Mouse (Mus musculus) embryonic fibroblast, embryonic 13.5 days (primary cell): Measurements from ENCODE around the gene Mmp19. TPM values are rescaled to one million over a fixed set of nuclear protein-coding genes. Genes with fewer than 3 reads are reported as not detected.

Experiments used
- H3K27ac ChIP-seq: 2 replicates; pipeline ENCODE4 v1.5.1; 2012; ENCODE audit warnings: low read length, control low read depth, inconsistent platforms; ENCODE audit not compliant: insufficient read depth
- H3K4me1 ChIP-seq: 2 replicates; pipeline ENCODE4 v1.6.1; 2011; ENCODE audit warnings: low read length; ENCODE audit not compliant: control insufficient read depth, insufficient read depth
- H3K4me3 ChIP-seq: 2 replicates; pipeline ENCODE4 v1.5.1; 2011; ENCODE audit warnings: mild to moderate bottlenecking, control low read depth, low read length; ENCODE audit not compliant: insufficient read depth
- CTCF ChIP-seq: IDR thresholded peaks from 2 replicates; pipeline ENCODE4 v1.5.1; 2011; ENCODE audit warnings: mild to moderate bottlenecking, control low read depth, low read length, moderate library complexity, borderline replicate concordance; ENCODE audit not compliant: insufficient read depth
- POLR2A ChIP-seq: IDR thresholded peaks from 2 replicates; pipeline ENCODE4 v1.6.1; 2011; ENCODE audit warnings: low read depth, mild to moderate bottlenecking, control low read depth, low read length, moderate library complexity
- polyA plus RNA-seq: library from polyadenylated mRNA; stranded (reverse); fragments of >200 nt; gene quantifications from 2 replicates; pipeline ENCODE4 v1.2.4, GENCODE M21; 2011; ENCODE audit warnings: low read depth; ENCODE audit not compliant: missing spikeins, insufficient read length

The Mmp19 gene
- polyA plus RNA-seq, 1 experiment, result 54.0 TPM

- TF ChIP-seq CTCF (no peak), POLR2A (no peak)
- no peak overlapping the region for H3K27ac ChIP-seq
Measured at GRCm38 (mm10) chr10:128794391-128794790, 3.7 kb downstream of the Mmp19 start.

DNA sequence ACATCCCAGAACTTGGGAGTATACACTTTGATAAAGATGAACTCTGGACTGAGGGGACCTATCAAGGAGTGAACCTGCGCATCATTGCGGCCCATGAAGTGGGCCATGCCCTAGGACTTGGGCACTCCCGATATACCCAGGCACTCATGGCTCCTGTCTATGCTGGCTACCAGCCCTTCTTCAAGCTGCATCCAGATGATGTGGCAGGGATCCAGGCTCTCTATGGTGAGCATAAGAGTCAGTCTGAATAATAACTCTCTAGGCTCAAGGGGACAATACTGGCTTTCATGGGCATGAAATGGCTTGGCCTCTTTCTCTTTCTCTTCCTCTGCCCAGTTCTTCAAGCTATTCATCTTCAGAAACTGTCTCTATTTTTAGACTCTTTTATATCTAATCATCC lies 4.9 kb downstream of the Mmp19 start:
- H3K27ac ChIP-seq, result no peak overlapping the region
- TF ChIP-seq POLR2A, result no peak
- TF ChIP-seq CTCF, result no peak
- H3K4me3 ChIP-seq, result no peak overlapping the region
- no peaks in the 10 kb centered on the region for H3K4me1 ChIP-seq

More at GRCm38 (mm10) chr10:128794391-128794790, 3.7 kb downstream of the Mmp19 start:
- Histone ChIP-seq H3K4me1 (0 out of 2 replicates have a peak, but pooled peaks cover 2% of the 10 kb centered on the region), H3K4me3 (no peak overlapping the region)

DNA sequence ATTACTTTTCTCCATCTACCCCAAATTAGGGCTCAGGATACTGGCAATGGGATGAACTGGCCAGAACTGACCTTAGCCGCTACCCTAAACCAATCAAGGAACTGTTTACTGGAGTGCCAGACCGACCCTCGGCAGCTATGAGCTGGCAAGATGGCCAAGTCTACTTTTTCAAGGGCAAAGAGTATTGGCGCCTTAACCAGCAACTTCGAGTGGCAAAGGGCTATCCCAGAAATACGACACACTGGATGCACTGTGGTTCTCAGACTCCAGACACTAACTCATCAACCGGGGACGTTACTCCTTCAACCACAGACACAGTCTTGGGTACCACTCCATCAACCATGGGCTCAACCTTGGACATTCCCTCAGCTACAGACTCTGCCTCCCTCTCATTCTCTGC lies 8.0 kb downstream of the Mmp19 start:
- TF ChIP-seq CTCF, result no peak
- no peak for TF ChIP-seq POLR2A
- peaks cover 6% of the 10 kb centered on the region; the same call in 1 of the 2 replicates for H3K4me1 ChIP-seq
- H3K27ac ChIP-seq, result no peak overlapping the region
- H3K4me3 ChIP-seq, result no peak overlapping the region

GRCm38 (mm10) chr10:128801981-128802495 lies 11.3 kb downstream of the Mmp19 start:
- TF ChIP-seq POLR2A, result no peak
- TF ChIP-seq CTCF, result no peak
- no peak overlapping the region for H3K27ac ChIP-seq
- peaks cover 6% of the 10 kb centered on the region; the same call in 1 of the 2 replicates for H3K4me1 ChIP-seq
- H3K4me3 ChIP-seq, result peak overlapping the region; percentile 73

GRCm38 (mm10) chr10:128802956-128803355 lies 12.2 kb downstream of the Mmp19 start:
- H3K27ac ChIP-seq, result peak overlapping the region; percentile 95
- H3K4me3 ChIP-seq, result peak overlapping the region; percentile 73

DNA sequence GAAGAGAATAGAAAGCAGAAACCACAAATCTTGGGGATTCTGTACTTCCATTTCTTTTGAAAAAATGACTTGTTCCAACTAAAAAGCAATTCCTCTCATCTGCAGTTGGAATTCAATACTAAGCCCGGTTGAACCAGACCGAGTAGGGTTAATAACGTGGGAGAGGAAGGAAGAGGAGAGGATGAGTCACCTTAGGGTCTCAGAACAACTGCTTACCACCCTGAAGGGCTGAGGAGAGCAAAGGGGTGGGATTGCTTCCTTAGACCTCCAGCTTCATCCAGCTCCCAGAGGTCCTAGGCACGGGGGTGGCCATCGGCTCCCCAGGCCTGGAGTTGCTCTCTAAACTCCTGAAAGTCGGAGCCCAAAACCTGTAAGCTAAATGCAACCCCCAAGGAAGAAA lies 12.7 kb downstream of the Mmp19 start:
- Histone ChIP-seq H3K4me1 (peaks cover 6% of the 10 kb centered on the region; the same call in 1 of the 2 replicates), H3K27ac (peak overlapping the region; percentile 95), H3K4me3 (peak overlapping the region; percentile 73)
- no peak for TF ChIP-seq POLR2A
- TF ChIP-seq CTCF, result no peak

More at GRCm38 (mm10) chr10:128802956-128803355, 12.2 kb downstream of the Mmp19 start:
- H3K4me1 ChIP-seq, result peaks cover 6% of the 10 kb centered on the region; the same call in 1 of the 2 replicates
- TF ChIP-seq CTCF (no peak), POLR2A (no peak)

DNA sequence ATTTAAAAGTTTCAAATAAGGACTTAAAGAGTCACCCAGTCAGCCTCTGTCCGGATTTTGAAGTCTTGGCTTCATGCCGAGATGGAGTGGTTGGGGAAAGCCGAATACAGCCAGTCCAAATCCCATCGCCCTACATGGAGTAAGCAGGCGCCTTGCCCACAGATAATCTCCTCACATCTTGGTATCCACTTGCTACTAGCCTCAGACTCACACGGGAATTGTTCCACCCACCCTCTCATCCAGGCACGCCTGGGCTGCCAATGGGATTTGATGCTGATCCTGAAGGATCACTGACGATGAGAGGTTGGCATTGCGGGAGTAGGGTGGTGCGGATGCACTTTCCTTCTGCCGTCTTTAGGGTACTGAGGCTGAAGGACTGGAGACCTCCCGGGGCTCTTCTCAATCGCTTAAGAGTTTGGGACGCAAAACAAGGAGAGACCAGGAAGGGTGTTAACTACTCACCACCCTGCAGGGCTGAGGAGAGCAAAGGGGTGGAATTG lies 13.1 kb downstream of the Mmp19 start, which contains the start of gene Dnajc14:
Gene Dnajc14 (plus strand): TSS at position 292 of the 500 bp plus-strand sequence.
- H3K4me1 ChIP-seq, result peaks cover 9% of the 10 kb centered on the region; the same call in 1 of the 2 replicates

DNA sequence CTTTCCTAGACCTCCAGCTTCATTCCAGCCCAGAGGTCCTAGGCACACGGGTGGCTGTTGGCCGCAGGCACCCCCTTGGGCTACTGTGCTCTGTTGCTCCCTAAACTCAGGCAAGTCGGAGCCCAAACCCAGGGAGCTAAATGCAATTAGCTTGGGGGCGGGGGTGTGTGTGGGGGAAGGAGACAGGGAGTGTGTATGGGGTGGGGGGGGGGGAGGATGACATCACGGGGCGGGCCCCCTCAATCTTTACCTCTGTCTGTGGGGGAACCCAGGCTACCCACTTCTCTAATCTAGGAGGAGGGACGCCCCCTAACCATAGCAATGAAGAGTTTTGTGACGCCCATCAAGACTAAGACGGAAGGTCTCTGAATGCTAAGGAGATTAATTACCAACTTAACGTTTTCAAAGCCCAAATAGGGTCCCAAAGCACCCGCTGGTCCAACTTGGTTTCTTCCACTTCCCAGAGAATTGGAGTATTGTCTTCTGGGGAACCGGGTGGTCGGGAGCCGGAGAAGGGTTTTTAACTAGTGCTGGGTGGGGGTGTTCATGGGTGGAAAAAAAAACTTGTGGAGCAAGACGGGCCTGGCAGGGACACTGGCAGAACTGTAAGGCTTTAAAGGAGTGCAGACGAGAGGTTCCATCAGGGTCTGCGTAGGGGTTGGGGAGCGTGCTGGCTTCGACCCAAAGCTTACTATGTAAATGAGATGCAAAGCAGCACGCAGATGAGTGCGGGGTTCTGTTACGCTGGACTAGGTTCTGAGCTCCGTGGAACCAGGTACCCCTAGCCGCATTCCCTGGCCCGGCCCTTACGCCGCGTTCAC lies 13.8 kb downstream of the Mmp19 start, which contains the start of gene Tmem198b:
Gene Tmem198b (minus strand): TSS at position 100 of the 821 bp plus-strand sequence.
- TF ChIP-seq POLR2A (peak; percentile 71; the same call in 1 of the 2 replicates), CTCF (no peak)
- Histone ChIP-seq H3K4me1 (peaks cover 9% of the 10 kb centered on the region; the same call in 1 of the 2 replicates), H3K27ac (peak within 1 kb of the TSS; percentile 95), H3K4me3 (peak within 1 kb of the TSS; percentile 73)

More for the DNA sequence above, 13.1 kb downstream of the Mmp19 start, which contains the start of gene Dnajc14:
- Histone ChIP-seq H3K27ac (peak within 1 kb of the TSS; percentile 95), H3K4me3 (peak within 1 kb of the TSS; percentile 73)
- no peak for TF ChIP-seq CTCF
- TF ChIP-seq POLR2A, result peak; percentile 67

GRCm38 (mm10) chr10:128805092-128806000 lies 14.6 kb downstream of the Mmp19 start:
- TF ChIP-seq CTCF, result no peak
- peak; percentile 82 for TF ChIP-seq POLR2A
- H3K4me1 ChIP-seq, result peaks cover 9% of the 10 kb centered on the region; the same call in 1 of the 2 replicates
- H3K4me3 ChIP-seq, result peak overlapping the region; percentile 68
- H3K27ac ChIP-seq, result peak overlapping the region; percentile 86
